Mouse (Mus musculus): ENCODE data around the gene Rtn4.
"Not testable (repeated sequence)": the region's sequence is repeated elsewhere in the genome, so short reads cannot be mapped to it uniquely, and the experiment has no call there.

The Rtn4 gene

DNA sequence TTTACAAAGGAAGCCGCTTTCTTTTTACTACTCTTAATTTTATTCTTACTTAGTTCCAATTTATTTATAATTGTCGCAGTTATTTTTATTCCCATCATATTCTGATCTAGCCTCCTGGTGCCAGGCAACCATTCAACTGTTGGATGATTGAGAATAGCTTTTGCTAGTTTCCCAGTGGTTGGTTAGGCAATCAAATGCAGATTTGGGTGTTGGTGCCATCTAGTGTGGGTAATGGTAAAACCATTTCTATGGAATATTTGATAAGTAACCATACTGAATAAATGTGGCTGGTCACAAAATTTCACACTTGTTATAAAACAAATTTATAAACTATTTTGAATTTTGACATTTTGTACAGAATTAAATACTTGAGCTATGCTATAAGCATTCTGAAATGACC is 22.0 kb downstream of the Rtn4 start:
- DNase-seq = peak; percentile 66

DNA sequence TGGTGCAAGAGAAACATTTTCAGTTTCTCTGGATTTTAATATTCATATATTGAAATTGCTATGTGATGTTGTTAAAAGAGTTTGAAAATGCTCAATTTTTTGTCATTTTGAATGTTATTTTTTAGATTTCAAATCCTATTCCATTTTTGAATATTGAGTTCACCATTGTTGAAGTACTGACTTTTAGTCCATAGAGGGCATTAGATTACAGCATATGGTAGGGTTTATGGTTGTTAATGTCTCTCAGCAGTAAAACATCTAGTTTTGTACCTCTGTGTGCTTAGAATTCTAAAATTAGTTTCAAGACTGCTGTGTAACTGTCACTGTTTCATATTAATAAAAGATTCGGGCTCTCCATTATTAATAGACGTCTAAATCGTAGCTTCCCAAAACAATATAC is 22.8 kb downstream of the Rtn4 start:
- DNase-seq = no peak

DNA sequence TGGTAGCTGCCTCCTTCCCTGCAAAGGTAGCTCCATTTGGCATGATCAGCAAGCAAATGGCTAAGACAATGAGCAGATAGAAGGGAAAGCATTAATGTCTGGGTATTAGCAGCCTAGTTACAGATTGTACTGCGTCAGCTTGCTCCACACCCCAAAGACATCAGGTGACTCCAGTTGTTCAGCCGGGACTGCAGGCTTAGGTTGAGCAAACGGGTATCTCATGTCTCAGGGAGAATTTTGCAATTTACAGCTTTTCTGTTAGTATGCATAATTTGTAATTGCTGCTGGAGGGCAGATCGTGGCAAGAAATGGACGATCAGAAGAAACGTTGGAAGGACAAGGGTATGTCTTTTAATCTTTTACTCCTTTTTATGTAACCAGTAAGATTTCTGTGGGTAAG is 25.8 kb downstream of the Rtn4 start:
- peak; percentile 57 for DNase-seq

DNA sequence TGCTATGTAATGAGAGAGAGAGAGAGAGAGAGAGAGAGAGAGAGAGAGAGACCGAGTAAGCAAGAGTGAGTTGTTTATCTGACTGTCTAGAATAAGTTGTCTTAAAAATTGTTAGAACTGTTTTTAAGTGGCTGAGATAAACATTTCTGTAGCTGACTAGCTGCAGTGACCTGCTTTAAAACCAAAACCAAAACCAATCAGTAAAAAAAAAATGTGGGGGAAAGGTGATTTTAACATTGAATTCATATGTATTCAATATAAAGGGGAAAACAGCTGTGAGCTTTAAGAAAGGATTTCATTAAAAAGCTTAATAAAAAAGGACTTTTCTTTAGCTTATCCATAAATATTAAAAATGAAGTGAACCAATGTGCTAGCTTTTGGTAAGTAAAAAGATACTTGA is 26.9 kb downstream of the Rtn4 start:
- DNase-seq = no peak

DNA sequence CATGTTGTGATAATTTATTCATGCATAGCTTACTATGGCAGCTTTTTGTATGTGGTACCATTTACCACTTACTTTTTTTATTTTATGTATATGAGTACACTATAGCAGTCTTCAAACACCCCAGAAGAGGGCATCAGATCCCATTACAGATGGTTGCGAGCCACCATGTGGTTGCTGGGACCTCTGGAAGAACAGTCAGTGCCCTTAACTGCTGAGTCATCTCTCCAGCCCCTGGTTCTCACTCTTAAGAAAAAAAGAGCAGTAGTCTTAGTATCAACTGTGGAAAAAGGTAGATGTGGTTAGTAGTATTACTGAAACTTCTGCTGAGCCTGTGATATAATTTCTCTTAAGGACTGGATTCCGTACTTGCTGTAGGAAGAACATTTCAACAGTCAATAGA is 31.5 kb downstream of the Rtn4 start:
- DNase-seq = no peak

DNA sequence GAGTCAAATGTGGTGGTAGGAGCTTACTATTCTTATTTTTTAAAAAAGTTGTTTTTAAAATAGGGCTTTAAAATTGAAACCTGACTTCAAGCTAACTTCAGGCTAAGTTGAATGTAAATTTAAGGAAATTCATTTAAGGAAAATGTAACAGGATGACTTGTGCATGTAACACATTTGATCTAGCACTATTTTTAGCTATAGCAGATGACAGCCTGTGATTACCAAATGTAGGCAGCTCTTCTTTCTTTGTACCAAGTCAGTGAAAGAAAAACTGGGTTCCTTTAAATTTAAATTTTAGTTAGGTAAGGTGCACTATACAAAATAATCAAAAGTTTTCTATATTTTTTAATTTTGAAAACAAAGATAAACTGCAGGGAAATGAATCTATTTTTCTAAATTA is 32.4 kb downstream of the Rtn4 start:
- no peak for DNase-seq

DNA sequence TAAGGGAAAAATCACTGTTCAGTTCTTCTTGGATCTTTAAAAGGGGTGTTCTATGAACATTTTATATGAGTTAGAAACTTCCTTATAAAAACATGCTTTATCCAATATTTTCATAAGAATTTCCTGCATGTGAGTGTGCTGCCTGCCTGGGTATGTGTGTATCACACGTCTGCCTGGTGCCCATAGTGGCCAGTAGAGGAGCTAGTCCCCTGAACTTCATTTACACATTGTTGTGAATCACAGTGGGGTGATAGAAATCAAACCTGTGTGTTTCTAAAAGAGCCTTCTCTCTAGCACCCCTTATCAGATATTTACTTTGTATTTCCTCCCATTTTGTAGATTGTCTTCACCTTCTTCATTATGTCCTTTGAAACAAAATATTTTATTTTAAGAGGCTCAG is 32.9 kb downstream of the Rtn4 start:
- DNase-seq = no peak

DNA sequence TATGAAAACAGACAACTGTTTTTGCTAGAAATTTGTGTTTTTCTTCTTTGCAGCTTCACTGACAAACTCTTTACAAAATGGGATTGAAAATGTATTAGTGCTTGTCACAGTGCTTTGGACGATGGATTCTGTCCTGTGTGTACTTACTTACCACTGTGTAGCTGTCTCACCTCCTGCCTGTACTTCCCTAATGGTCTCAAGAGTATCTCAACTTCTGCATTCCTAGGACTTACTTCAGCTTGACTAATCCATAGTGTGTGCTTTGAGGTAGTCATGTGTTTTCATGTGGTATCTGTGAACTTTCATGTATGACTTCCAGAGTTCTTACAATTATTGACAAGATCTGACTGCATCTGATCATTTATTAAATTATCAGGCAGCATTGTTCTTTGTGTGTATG is 35.2 kb downstream of the Rtn4 start:
- peak; percentile 10 for DNase-seq

DNA sequence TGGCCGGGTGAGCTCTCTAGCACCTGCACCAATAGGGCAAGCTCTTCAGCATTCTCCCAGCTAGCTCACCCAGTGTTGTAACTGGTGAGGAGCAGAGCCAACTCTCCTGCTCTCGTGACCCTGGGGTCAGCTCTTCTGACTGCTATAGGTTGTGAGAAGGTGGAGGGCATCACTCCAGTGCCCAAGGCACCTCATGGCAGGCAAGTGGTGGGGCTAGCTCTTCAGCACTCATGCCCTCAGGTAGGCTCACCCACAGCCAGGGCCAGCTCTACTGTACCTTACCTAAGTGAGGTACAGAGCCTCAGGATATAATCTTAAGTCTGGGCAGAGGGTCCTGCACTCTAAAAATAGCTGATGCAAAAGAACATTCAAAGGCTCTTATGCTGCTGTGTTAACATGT is 47.0 kb downstream of the Rtn4 start:
- DNase-seq = no peak

DNA sequence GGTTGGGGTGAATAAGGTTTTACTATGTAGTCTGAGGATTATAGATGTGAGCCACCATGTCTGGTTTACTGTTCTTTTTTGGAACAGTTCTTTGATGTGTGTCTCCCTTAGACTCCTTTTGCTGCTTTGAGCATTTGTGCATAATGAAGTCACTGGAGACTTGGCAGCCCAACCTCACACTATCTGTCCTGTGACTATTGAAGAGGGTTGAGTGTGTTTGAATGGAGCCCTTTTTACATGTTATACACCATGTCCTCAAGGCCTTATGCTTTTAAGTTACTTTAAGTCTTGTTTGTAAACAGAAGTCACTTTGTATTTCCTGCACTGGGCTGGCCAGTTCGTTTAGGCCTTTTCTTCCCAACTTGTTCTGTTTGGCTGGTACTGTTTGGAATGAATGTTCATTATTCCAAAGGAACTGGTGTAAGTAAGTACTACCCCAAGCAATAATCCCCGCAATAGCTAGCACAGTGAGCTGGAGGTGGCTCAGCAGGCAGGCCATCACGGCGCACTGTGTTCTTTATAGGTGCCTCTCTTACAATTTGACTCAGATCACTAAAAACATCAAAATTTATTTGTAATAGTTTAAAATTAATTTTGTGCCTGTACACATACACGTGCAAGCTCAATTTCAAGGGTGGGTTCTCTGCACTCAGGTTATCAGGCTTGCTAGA is 52.1 kb downstream of the Rtn4 start:
- DNase-seq = no peak

DNA sequence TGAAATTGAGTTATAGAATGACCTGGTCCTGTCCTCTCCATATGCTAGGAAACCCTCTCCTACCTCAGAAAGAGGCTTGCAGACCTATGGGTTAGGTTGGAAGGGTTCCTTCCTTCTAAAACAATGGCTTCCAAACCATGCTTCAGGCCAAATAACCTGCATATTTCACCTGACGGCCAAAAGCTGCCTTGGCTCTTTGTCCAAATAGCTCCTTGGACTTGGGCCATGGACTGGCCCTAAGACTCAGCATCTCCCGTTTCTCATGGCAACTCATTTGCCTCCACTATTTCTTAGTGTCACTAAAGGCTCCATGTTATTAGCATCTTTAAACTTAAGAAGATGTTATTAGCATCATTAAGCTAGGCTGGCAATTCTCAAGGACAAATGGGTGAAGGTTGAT is 52.8 kb downstream of the Rtn4 start:
- no peak for DNase-seq

DNA sequence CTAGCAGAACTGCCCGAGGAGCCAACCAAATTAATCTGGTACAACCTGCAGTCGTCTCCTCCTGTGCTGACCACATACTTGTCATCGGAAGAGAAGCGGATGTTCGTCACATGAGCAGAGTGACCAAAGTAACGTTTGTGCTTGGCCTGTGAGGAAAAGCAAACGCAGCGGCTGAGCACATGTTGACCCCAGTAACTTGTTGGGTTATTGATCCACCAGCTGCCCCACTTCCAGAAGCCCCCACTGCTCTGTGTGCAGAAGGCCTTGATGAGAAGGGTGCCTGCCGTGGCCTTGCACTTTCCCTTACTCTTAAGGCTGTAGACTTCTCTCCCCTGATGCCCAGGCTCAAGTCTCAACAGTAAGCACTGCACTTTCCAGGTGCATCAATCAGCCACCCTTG is 53.5 kb downstream of the Rtn4 start:
- no peak for DNase-seq

DNA sequence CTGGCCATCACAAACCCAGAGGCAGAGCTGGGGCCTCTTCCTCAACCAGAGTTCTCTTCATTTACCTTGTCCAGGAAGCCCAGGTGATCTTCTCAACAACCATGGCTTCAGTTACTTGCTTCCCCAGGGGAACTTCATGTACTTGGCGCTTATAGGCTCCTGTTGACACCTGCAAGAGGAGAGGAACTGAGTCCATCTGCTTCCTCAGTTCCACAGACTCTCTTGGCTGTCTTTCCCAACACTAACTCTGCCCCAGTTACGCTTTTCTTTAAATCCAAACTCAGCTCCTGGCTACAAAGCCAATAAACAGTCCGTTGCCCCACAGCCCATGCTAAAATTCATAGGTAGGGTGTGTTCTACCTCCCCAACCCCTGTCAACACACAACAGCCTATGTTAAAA is 54.6 kb downstream of the Rtn4 start:
- no peak for DNase-seq

DNA sequence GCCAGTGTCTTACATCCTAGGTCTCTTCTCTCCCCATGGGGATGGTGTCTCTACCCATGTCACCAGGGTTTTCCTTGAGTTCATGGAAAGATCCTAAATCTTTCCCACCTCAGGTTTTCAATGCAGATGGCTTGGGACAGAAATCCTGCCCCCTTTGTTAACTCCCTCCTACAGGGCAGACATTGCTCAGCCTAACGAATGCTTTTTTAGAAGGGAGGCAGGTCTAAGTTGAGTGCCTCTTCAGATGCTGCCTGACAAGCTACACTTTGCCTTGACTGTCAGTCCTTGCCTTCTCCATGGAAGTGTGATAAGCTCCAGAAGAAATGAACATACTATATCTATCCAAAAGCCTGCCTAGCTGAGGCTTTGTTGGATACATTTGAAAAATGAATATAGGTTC is 55.1 kb downstream of the Rtn4 start:
- no peak for DNase-seq

DNA sequence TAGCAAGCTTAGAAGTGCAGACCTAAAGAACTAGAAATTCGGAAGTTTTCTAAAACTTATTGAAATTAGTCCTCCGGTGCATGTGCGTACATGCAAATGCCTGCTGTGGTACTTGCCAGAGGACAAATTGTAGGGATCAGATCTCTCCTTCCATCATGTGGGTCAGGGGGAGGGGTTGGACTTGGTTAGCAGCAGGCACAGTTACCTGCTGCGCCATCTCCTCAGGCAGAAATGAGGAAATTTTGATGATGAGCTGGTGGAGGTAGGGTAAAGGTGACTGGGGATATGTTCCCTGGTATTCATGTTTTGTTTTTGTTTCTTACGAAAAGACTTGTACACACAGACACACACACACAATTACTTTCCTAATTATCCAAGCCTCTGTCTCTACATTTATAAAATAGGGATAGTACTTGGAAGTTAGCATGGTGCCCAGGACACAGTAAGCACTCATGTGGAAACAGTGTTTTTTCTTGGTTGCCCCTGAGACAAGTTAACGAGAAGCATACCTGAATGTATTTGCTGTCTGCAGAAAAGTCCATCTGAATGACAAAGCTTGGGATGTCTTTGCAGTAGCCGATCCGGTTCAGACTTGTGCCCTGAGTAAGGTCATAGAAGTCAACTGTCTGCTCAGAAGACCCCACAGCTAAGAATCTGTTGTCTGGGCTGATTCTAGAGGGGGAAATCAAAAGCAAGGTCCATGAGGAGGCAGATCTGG is 56.2 kb downstream of the Rtn4 start:
- DNase-seq = no peak

DNA sequence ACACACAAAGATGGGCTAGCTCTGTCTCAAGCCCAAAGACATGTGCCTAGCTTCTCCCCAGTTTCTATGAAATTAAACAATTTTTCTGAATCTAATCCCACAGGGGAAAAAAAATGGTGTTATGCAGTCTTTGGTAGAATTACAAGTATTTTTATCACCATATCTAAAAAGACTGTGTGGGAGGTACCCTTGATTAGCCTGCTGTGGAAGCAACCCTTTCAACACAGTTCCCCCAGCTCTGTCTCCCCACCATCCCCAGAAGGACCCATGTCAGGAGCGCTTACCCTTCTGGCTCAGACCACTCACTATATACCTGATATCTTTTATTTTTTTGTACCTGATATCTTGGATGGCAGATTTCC is 56.7 kb downstream of the Rtn4 start:
- DNase-seq = no peak

DNA sequence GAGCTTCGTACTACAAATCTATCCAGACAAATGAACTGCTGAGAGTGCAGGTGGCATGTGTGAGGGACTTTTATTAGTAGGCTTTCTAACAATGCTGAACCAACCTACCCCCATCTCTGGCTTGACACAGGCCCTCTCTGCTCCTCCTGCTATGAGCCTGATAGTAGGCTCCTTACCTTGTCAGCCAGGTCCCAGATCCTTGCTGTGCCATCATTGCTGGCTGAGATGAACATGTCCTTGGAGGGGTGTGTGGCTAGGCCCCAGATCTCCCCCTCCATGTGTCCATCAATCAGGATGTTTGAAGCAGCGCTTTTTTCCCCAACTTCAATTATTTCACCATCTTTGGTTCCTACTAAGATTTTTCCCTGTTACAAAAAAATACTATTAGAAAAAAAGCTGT is 58.3 kb downstream of the Rtn4 start:
- no peak for DNase-seq

DNA sequence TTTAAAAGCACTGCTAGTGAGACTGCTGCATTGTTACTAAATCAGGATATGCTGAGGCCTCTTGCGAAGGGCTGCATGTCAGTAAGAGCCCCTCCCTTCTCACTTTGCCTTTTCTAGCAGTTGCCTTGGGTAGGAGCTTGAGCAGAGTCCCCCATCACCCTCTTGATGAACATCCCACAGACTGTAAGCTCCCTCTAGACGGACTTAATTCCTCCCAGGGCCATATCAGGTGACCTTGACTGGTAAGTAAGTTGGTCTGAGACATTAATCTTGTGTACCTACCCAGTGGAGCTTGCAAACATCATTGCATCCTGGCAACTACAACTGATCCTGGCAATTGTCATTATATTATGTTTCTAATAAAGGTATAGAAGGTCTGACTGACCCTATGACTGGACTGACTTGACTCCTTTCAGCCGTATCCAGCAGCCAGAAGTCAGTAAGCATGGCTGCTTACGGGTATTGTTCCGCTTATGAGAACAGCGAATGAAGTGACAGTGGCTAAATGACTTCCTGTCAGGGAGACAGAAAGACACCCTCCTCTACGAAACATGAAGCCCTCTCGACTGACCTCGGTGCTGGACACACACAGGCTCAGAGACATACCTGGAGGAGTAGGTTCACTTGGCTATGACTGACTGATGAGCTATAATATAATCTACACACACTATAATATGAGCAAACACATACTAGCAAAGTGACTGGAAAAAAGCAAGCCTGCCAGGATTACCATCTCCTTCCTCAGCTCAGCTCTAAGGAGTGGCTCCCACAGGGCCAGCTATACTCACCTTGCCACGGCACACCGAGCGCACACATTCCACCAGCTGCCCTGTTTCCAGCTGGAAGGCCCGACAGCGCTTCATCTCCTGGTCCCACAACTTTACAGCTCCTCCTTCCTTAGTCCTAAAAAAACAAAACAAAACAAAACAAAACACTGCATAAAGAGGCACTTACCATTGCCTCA is 59.2 kb downstream of the Rtn4 start:
- no peak for DNase-seq

DNA sequence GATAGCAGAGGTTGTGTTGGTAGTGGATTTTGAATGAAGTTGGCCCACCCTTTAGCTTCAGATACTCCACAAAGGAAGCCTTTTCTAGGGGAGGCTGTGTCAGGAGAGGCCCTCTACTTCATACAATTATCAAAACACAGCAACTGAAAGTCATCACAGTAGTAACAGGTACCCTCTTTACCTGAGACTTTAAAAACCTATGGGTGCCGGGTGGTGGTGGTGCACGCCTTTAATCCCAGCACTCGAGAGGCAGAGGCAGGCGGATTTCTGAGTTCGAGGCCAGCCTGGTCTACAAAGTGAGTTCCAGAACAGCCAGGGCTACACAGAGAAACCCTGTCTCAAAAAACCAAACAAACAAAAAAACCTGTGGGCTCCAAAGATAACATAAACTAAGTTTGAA is 63.3 kb downstream of the Rtn4 start:
- not testable (repeated sequence) for DNase-seq

DNA sequence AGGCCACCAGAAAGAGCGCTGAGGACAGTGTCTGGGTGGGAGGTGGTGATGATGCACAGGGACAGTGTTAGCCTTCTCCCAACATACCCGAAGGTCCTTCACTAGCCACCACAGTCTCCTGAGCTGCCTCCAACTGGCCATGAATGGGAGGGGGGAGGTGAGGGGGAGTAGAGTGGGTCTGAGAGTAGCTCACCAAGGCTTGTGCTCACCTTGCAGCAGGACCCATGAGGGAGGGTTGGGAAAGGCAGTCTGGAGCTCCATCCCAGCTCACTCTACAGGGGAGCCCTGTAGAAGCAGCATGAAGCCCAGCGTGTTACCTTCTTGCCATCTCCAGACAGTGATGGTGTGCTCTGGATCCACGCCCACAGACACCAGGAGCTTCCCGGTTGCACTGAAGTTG is 65.9 kb downstream of the Rtn4 start:
- DNase-seq = no peak

DNA sequence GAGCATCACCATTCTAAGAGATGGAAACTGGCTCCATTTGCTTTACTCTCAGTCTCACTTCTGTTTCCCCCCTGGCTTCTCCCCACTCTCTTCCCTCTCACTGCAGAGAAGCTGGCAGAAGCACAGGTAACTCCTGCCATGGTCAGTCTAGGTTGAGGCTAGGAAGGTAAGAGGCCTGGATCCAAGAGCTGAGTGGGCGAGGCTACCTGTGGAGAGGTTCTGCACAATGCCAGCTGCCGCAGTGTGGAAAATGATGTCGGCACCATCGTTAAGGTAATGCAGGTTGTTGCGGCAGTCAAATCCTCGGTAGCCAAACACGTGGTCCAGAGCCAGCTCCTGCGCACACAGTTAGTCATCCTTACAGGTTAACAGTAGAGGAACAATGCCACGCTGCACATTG is 68.6 kb downstream of the Rtn4 start:
- DNase-seq = no peak

DNA sequence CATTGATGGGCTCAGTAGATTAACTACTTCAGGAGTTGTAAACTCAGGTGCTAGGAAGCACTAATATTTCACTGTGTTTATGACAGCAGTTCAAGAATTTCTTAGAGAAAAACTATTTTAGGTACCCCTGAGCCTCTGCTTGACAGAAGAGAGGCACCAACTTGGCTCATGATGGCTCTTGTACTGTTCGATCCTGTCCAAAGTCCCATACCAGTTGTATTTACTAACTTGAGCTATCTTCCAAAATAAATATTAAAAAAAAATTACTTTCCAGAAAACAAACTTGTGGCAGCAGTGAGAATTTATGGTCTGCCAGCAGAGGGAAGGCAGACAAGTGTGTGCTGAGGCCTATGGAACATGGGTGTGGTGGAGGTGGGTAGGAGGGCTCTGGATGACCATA is 70.0 kb downstream of the Rtn4 start:
- no peak for DNase-seq

DNA sequence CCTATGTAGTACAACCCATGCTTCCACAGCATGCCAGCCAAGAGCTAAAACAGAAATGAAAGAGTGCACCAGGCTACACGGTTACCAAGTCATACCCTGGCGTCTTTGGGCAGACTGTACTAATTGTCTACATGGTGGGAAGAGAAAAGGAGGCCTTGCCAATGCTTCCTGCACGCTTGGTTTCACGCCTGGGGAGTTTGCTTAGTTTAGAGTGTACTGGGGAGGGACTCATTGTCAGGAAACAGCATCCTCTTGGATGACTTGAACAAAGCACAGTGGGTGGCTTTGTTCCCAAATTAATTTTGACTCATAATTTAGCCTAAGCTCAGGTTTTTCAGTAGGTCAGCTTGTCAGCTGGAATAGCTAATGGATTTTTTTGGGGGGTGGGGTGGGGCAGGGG is 72.3 kb downstream of the Rtn4 start:
- DNase-seq = no peak

Measured in lung, postnatal 36 days (tissue).